Mouse (Mus musculus) kidney, adult 9 months (tissue): ENCODE data around the gene Nt5c3b.

Experiments
- DNase-seq: peaks from one replicate; pipeline ENCODE4 v3.0.0; 2022

Nt5c3b gene

GRCm38 (mm10) chr11:100399320-100399719 lies 42.3 kb downstream of the Nt5c3b start:
- no peak for DNase-seq

- no peak for DNase-seq
These were observed 43.1 kb downstream of the Nt5c3b start for GRCm38 (mm10) chr11:100398517-100398916.

- peak; percentile 100 for DNase-seq
These were observed 43.8 kb downstream of the Nt5c3b start, which contains the start of gene Jup for GRCm38 (mm10) chr11:100397600-100398389. Gene Jup, minus strand, starts transcription at chr11:100397763.

GRCm38 (mm10) chr11:100396886-100397599 lies 44.6 kb downstream of the Nt5c3b start:
- DNase-seq: peak; percentile 78

GRCm38 (mm10) chr11:100395861-100396631 lies 45.6 kb downstream of the Nt5c3b start:
- peak; percentile 69 for DNase-seq

GRCm38 (mm10) chr11:100395200-100395599 lies 46.4 kb downstream of the Nt5c3b start:
- peak; percentile 95 for DNase-seq

GRCm38 (mm10) chr11:100394353-100395074 lies 47.1 kb downstream of the Nt5c3b start:
- DNase-seq: peak; percentile 80

- no peak for DNase-seq
These were observed 47.9 kb downstream of the Nt5c3b start for GRCm38 (mm10) chr11:100393733-100394132.

GRCm38 (mm10) chr11:100392958-100393357 lies 48.6 kb downstream of the Nt5c3b start:
- no peak for DNase-seq

- DNase-seq: no peak
These were observed 49.7 kb downstream of the Nt5c3b start for GRCm38 (mm10) chr11:100391884-100392345.

GRCm38 (mm10) chr11:100391081-100391883 lies 50.3 kb downstream of the Nt5c3b start:
- DNase-seq: peak; percentile 83

- DNase-seq: peak; percentile 70
These were observed 51.6 kb downstream of the Nt5c3b start for GRCm38 (mm10) chr11:100389931-100390445.

GRCm38 (mm10) chr11:100388588-100388987 lies 53.0 kb downstream of the Nt5c3b start:
- DNase-seq: peak; percentile 90

GRCm38 (mm10) chr11:100387589-100388375 lies 53.8 kb downstream of the Nt5c3b start:
- peak; percentile 71 for DNase-seq

GRCm38 (mm10) chr11:100387111-100387510 lies 54.5 kb downstream of the Nt5c3b start:
- no peak for DNase-seq

- DNase-seq: peak; percentile 69
These were observed 55.0 kb downstream of the Nt5c3b start for GRCm38 (mm10) chr11:100386586-100386985.

GRCm38 (mm10) chr11:100385016-100385415 lies 56.6 kb downstream of the Nt5c3b start:
- no peak for DNase-seq

GRCm38 (mm10) chr11:100382682-100383081 lies 58.9 kb downstream of the Nt5c3b start:
- DNase-seq: no peak

- DNase-seq: no peak
These were observed 62.3 kb downstream of the Nt5c3b start for GRCm38 (mm10) chr11:100379311-100379710.

- no peak for DNase-seq
These were observed 63.2 kb downstream of the Nt5c3b start for GRCm38 (mm10) chr11:100378446-100378845.
